Mouse (Mus musculus): ENCODE results near the gene Tecrl. TPM values are rescaled to one million over a fixed set of nuclear protein-coding genes. Genes with fewer than 3 reads are reported as not detected.
A peak's percentile ranks its signal among the peaks of the same experiment; 100 is the strongest.

Gene Tecrl
- 0.29 and 0.41 TPM in 2 replicates for polyA plus RNA-seq (2015; fragmentation: Nextera tagmentation; extraction: Ambion mirVana)

DNA sequence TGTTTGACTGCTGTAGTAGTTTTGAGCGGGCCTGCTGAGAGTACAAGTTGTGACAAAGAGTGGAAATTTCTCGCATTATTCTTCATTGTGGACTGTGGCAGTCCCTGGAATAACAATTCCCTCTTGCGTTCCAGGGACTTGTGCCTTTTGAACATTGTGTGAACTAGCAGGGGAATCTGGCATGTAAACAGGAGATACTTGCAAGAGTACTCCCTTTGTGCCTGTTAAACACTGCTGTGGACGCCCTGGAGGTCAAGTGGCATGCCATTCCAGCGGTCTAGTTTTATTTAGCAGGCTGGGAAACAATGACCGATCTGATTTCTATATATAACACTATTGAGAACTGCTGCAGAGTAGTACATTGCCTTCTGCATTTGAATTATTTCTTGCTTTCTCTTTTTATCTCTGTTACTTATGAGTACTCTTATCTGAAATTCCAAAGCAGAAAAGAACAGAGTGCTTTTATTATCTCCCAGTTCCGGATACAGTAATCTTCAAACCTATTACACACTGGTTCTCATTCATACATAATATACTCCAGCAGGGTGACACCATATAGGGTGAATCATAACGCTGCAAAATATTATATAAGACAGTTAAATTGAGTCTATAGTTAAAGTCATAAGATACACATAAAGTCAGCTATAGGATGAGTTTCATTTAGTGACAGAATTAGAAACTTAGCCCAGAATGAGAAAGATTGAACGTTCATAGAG lies at the start of gene Tecrl:
Gene Tecrl, minus strand, starts transcription at position 350 of the 716 bp plus-strand sequence.
- H3K27me3 ChIP-seq = no peaks in the 10 kb centered on the region

DNA sequence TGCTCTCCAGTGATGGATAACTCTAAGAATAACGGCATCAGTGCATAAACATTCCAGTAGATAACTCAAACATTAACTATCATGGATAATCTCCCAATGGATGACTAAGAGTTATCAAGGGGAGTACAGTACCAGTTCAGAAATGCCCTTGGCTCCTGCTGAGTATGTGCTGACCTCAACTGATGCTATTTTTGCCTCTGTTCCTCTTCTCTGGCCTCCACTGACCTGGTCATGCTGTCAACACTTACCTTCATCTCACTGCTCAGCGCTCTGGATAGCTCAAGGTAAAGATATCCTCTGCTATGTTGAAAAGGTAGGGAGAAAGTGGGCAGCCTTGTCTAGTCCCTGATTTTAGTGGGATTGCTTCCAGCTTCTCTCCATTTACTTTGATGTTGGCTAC lies 30.0 kb upstream of the Tecrl start:
- Histone ChIP-seq H3K4me1 (replicated peaks) (no peaks in the 10 kb centered on the region), H3K27ac (replicated peaks) (no peak overlapping the region), H3K4me3 (no peak overlapping the region), H3K9me3 (no peaks in the 10 kb centered on the region), H3K9ac (no peak overlapping the region), H3K4me2 (no peak overlapping the region), H3K36me3 (no peaks in the 10 kb centered on the region), H3K27me3 (no peaks in the 10 kb centered on the region)
- no peak for ATAC-seq (ENCODE audit: low FRiP score, low read depth)
- WGBS = 89% methylated on average over 2 of the region's 2 CpGs

More for the DNA sequence above, at the start of gene Tecrl:
- H3K27ac ChIP-seq (replicated peaks) = no peak within 1 kb of the TSS
- no peak for ATAC-seq (ENCODE audit: low FRiP score, low read depth)
- H3K4me1 ChIP-seq (replicated peaks) = peaks cover 3% of the 10 kb centered on the region; the same call in 1 of the 2 replicates
- H3K9ac ChIP-seq = no peak within 1 kb of the TSS
- no peaks in the 10 kb centered on the region for H3K9me3 ChIP-seq
- H3K36me3 ChIP-seq = no peaks in the 10 kb centered on the region
- H3K4me2 ChIP-seq = peak within 1 kb of the TSS; percentile 15; the same call in 1 of the 2 replicates
- WGBS = 24% methylated on average over 9 of the region's 9 CpGs
- H3K4me3 ChIP-seq = no peak within 1 kb of the TSS

- ATAC-seq (ENCODE audit: low FRiP score, low read depth) = no peak
- Histone ChIP-seq H3K9me3 (no peaks in the 10 kb centered on the region), H3K27me3 (no peaks in the 10 kb centered on the region), H3K9ac (no peak overlapping the region), H3K4me3 (no peak overlapping the region), H3K4me2 (no peak overlapping the region), H3K27ac (replicated peaks) (no peak overlapping the region), H3K36me3 (no peaks in the 10 kb centered on the region), H3K4me1 (replicated peaks) (peaks cover 3% of the 10 kb centered on the region; the same call in 1 of the 2 replicates)
- 39% methylated on average over 2 of the region's 2 CpGs for WGBS
These were observed 3.4 kb downstream of the Tecrl start for GRCm38 (mm10) chr5:83351615-83352014.

GRCm38 (mm10) chr5:83339144-83339543 lies 15.9 kb downstream of the Tecrl start:
- no peaks in the 10 kb centered on the region for H3K27me3 ChIP-seq
- no peak overlapping the region for H3K4me2 ChIP-seq
- no peaks in the 10 kb centered on the region for H3K9me3 ChIP-seq
- ATAC-seq (ENCODE audit: low FRiP score, low read depth) = no peak
- H3K27ac ChIP-seq (replicated peaks) = no peak overlapping the region
- WGBS = 93% methylated on average over 4 of the region's 4 CpGs
- no peak overlapping the region for H3K4me3 ChIP-seq
- no peaks in the 10 kb centered on the region for H3K36me3 ChIP-seq
- H3K4me1 ChIP-seq (replicated peaks) = no peaks in the 10 kb centered on the region
- H3K9ac ChIP-seq = no peak overlapping the region

DNA sequence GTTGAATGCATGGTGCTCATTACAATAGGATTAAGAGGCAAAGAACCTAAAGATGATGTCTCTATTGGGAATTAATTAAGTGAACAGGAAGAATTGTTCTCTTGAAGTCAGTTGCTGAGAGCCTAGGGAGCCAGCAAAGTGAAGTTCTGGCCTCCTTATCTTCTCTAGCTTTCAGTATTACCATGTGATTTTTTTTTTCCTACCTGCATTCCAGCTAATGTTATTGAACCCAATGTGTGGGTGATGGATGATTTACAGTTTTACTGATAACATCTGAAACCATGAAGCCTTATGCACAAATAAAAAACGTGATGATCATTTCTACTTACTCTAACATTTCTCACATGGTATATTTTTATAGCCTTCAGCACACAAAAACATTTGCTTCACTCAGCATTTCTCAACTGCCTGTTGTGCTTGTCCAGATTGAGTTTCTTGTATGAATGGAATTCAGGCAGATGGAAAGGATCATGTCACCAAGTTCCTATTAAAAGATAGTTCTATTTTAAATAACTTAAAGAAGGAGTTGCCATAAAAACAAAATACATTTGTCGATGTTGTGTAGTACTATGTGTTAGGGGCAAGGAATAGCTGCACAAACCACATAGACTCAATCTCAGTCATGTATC lies 87.7 kb downstream of the Tecrl start:
- 75% methylated on average over 2 of the region's 2 CpGs for WGBS
- no peaks in the 10 kb centered on the region for H3K27me3 ChIP-seq
- no peaks in the 10 kb centered on the region for H3K4me1 ChIP-seq (replicated peaks)
- no peak overlapping the region for H3K4me3 ChIP-seq
- H3K4me2 ChIP-seq = no peak overlapping the region
- ATAC-seq (ENCODE audit: low FRiP score, low read depth) = no peak
- no peak overlapping the region for H3K27ac ChIP-seq (replicated peaks)
- no peaks in the 10 kb centered on the region for H3K36me3 ChIP-seq
- H3K9ac ChIP-seq = no peak overlapping the region
- H3K9me3 ChIP-seq = no peaks in the 10 kb centered on the region

- no peaks in the 10 kb centered on the region for H3K27me3 ChIP-seq
- no peak overlapping the region for H3K4me2 ChIP-seq
- ATAC-seq (ENCODE audit: low FRiP score, low read depth) = no peak
These were observed 94.9 kb downstream of the Tecrl start for GRCm38 (mm10) chr5:83260059-83260458.

GRCm38 (mm10) chr5:83254141-83254540 lies 100.9 kb downstream of the Tecrl start:
- H3K4me1 ChIP-seq (replicated peaks) = no peaks in the 10 kb centered on the region
- WGBS = 76% methylated on average over 2 of the region's 2 CpGs
- no peak overlapping the region for H3K9ac ChIP-seq
- H3K27ac ChIP-seq (replicated peaks) = no peak overlapping the region
- H3K9me3 ChIP-seq = no peaks in the 10 kb centered on the region
- no peak overlapping the region for H3K4me3 ChIP-seq
- no peaks in the 10 kb centered on the region for H3K27me3 ChIP-seq
- no peak overlapping the region for H3K4me2 ChIP-seq
- no peaks in the 10 kb centered on the region for H3K36me3 ChIP-seq
- ATAC-seq (ENCODE audit: low FRiP score, low read depth) = no peak

More at GRCm38 (mm10) chr5:83260059-83260458, 94.9 kb downstream of the Tecrl start:
- Histone ChIP-seq H3K4me3 (no peak overlapping the region), H3K4me1 (replicated peaks) (no peaks in the 10 kb centered on the region), H3K9ac (no peak overlapping the region), H3K27ac (replicated peaks) (no peak overlapping the region), H3K36me3 (no peaks in the 10 kb centered on the region), H3K9me3 (no peaks in the 10 kb centered on the region)

DNA sequence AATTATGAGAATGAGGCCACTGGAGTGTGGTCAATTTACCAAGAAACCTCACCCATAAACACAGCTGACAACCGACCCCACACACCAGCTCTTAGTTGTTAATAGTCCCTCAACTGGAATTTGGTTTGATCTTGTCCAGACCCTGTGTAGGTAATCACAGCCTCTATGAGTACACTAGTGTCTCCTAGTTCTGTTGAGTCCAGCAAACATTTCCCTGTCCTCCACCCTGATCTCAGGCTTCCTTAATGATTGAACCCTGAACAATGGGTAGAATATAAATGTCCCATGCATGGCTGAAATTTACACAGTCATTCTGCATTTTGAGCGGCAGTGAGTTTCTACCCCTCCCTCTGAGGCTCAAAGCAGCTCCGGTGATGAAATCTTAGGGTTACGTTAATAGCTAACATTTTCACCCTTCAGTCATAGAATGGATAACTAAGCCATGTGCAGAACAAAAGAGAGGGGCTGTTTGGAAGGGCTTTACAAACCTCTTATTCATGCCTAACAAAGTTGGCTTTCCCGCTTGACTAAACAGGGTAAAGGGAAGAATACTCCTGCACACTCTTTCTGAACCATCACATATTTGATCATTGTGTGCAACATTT lies 116.0 kb downstream of the Tecrl start:
- 17% methylated on average over 5 of the region's 5 CpGs for WGBS
- Histone ChIP-seq H3K36me3 (no peaks in the 10 kb centered on the region), H3K4me2 (no peak overlapping the region), H3K4me1 (replicated peaks) (no peaks in the 10 kb centered on the region), H3K4me3 (no peak overlapping the region), H3K27me3 (no peaks in the 10 kb centered on the region), H3K9me3 (no peaks in the 10 kb centered on the region), H3K9ac (no peak overlapping the region), H3K27ac (replicated peaks) (no peak overlapping the region)
- ATAC-seq (ENCODE audit: low FRiP score, low read depth) = no peak
